ENCODE assay signal across 9 mouse cellular contexts in the genomic region with DNA sequence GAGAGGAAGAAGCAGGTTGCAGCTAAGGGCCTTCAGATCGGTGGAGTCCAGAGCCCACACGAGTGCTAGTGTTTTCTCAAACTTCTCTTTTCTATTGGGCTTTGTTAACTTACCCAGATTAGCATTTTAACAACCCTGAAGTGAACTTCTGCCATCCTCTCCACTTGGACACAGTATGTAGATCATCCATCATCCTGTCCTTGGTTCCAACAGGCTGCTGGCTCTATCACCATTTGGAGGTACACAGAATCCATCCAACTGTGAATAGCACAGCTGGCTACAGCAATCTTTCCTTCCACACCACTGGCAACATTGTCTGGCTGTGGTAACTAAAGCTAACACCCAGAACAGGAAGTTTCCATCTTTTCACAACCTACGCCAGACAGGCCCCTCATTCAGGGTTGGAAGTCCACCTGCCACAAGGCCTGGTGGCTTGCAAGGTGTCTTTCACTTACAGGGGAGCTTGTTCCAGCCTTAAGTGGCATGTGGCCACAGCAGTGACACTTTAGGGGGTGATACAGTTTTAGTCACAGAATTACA.
DNase-seq lines count a peak whose midpoint lies in the region; ATAC-seq and TF ChIP-seq lines count a peak whose summit lies in the region.
"Had no signal": no experiment of that assay in that cellular context is flagged by ENCODE, and none has a peak within 500 bp of the region (broad histone marks: within the 10 kb centered on the region; RNA-seq: fewer than 3 reads in every experiment).

No protein-coding gene starts in this region.

- H3K4me3 ChIP-seq in heart, embryonic 11.5 days (ENCODE audit: low read depth, low read length), result peak overlapping the region; percentile 59
- H3K4me3 ChIP-seq in heart, postnatal 0 days (ENCODE audit: low read depth, low read length), result peak overlapping the region; percentile 97
- no peak overlapping the region for H3K4me3 ChIP-seq in liver, postnatal 0 days (ENCODE audit: low read depth, low read length)

- no peak for DNase-seq in heart, adult 9 months (ENCODE audit: low spot score in 2 of 2)
- DNase-seq in embryo, embryonic 10.5 days (ENCODE audit: low spot score), result peak; percentile 57
- no peak for DNase-seq in heart, postnatal 0 days (ENCODE audit: low spot score)
- no peak for DNase-seq in liver, postnatal 0 days
- no peak for DNase-seq in T-cell, adult 2 months (ENCODE audit: low spot score)
- DNase-seq in frontal cortex, postnatal 36 days (ENCODE audit: low spot score in 2 of 2), result no peak
- DNase-seq in cerebellum, adult 8-10 months, result no peak

- no peak overlapping the region for H3K27ac ChIP-seq in heart, embryonic 11.5 days (ENCODE audit: low read depth, low read length)
- H3K27ac ChIP-seq in heart, postnatal 0 days (ENCODE audit: low read depth), result no peak overlapping the region
- no peak overlapping the region for H3K27ac ChIP-seq in liver, postnatal 0 days (ENCODE audit: low read depth)

- TF ChIP-seq EP300 in heart, postnatal 0 days (IDR thresholded peaks at IDR 0.05; ENCODE audit: low read depth), result no peak
- no peak for TF ChIP-seq EP300 in liver, postnatal 0 days (IDR thresholded peaks at IDR 0.05; ENCODE audit: low read depth)

- H3K9ac ChIP-seq in heart, embryonic 11.5 days (ENCODE audit: low read depth, low read length), result no peak overlapping the region
- H3K9ac ChIP-seq in heart, postnatal 0 days (replicated peaks; ENCODE audit: low read depth, low read length), result no peak overlapping the region
- no peak overlapping the region for H3K9ac ChIP-seq in liver, postnatal 0 days (replicated peaks)

- peaks cover 63% of the 10 kb centered on the region for H3K4me1 ChIP-seq in heart, embryonic 11.5 days (ENCODE audit: control insufficient read depth, insufficient read depth, low read length)
- H3K4me1 ChIP-seq in heart, postnatal 0 days (ENCODE audit: control insufficient read depth, insufficient read depth), result peaks cover 61% of the 10 kb centered on the region
- no peaks in the 10 kb centered on the region for H3K4me1 ChIP-seq in liver, postnatal 0 days (ENCODE audit: insufficient read depth)

- no peak for TF ChIP-seq CTCF in heart, postnatal 0 days (IDR thresholded peaks at IDR 0.05; ENCODE audit: low read depth)
- no peak for TF ChIP-seq CTCF in liver, postnatal 0 days (IDR thresholded peaks at IDR 0.05; ENCODE audit: low read depth)

- no peaks in the 10 kb centered on the region for H3K9me3 ChIP-seq in heart, embryonic 11.5 days (replicated peaks; ENCODE audit: control insufficient read depth, low read length)
- H3K9me3 ChIP-seq in heart, postnatal 0 days (replicated peaks; ENCODE audit: control insufficient read depth, low read length), result no peaks in the 10 kb centered on the region
- H3K9me3 ChIP-seq in liver, postnatal 0 days (ENCODE audit: low read length), result no peaks in the 10 kb centered on the region

- ATAC-seq in heart, embryonic 11.5 days (replicated peaks; ENCODE audit: insufficient number of reproducible peaks, low FRiP score, low TSS enrichment), result no peak
- no peak for ATAC-seq in heart, postnatal 0 days (ENCODE audit: insufficient read depth, low read depth)
- ATAC-seq in liver, postnatal 0 days, result no peak
- ATAC-seq: CD4-positive, CD25-positive, alpha-beta regulatory T cell, adult 4 months had no signal

- H3K27me3 ChIP-seq in heart, embryonic 11.5 days (ENCODE audit: control insufficient read depth, insufficient read depth, low read length), result no peaks in the 10 kb centered on the region
- no peaks in the 10 kb centered on the region for H3K27me3 ChIP-seq in heart, postnatal 0 days (ENCODE audit: control insufficient read depth, insufficient read depth, low read length)
- H3K27me3 ChIP-seq in liver, postnatal 0 days (ENCODE audit: insufficient read depth, low read length), result peaks cover 17% of the 10 kb centered on the region

- 57% methylated on average over 3 of the region's 3 CpGs for WGBS in heart, embryonic 11.5 days (ENCODE audit: insufficient replicate concordance)
- WGBS in heart, postnatal 0 days, result 57% methylated on average over 3 of the region's 3 CpGs
- 38% methylated on average over 3 of the region's 3 CpGs for WGBS in liver, postnatal 0 days (ENCODE audit: insufficient replicate concordance)

- peak overlapping the region; percentile 62 for H3K4me2 ChIP-seq in heart, embryonic 11.5 days
- peak overlapping the region; percentile 73 for H3K4me2 ChIP-seq in heart, postnatal 0 days (ENCODE audit: low read depth, low read length)
- peak overlapping the region; percentile 86 for H3K4me2 ChIP-seq in liver, postnatal 0 days (ENCODE audit: low read depth, low read length)

- no peaks in the 10 kb centered on the region for H3K36me3 ChIP-seq in heart, embryonic 11.5 days (ENCODE audit: control insufficient read depth, insufficient read depth, low read length)
- no peaks in the 10 kb centered on the region for H3K36me3 ChIP-seq in heart, postnatal 0 days (replicated peaks; ENCODE audit: control insufficient read depth, insufficient read depth, low read length)
- no peaks in the 10 kb centered on the region for H3K36me3 ChIP-seq in liver, postnatal 0 days (replicated peaks; ENCODE audit: insufficient read depth, low read length)
